Mouse (Mus musculus): ENCODE measurements around the gene Mrpl51. TPM values are rescaled to one million over a fixed set of nuclear protein-coding genes. Genes with fewer than 3 reads are reported as not detected.

The Mrpl51 gene
- polyA plus RNA-seq, 1 experiment from 2014 or later, result 205 TPM

- ATAC-seq (ENCODE audit: low read depth), result no peak
- no peak for DNase-seq (ENCODE audit: low spot score)
- Histone ChIP-seq H3K4me3 (ENCODE audit: low read depth, low read length) (peak overlapping the region; percentile 51), H3K36me3 (ENCODE audit: control insufficient read depth, insufficient read depth, low read length) (peaks cover 41% of the 10 kb centered on the region), H3K27ac (replicated peaks; ENCODE audit: low read depth, low read length) (peak overlapping the region; percentile 97; the same call in 1 of the 2 replicates), H3K9me3 (ENCODE audit: control insufficient read depth, low read length) (no peaks in the 10 kb centered on the region), H3K9ac (ENCODE audit: low read depth, low read length) (peak overlapping the region; percentile 75), H3K27me3 (replicated peaks; ENCODE audit: control insufficient read depth, insufficient read depth, low read length) (no peaks in the 10 kb centered on the region), H3K4me1 (ENCODE audit: control insufficient read depth, insufficient read depth, low read length) (peaks cover 9% of the 10 kb centered on the region), H3K4me2 (ENCODE audit: low read depth, low read length) (peak overlapping the region; percentile 95)
- WGBS, result 34% methylated on average over 5 of the region's 5 CpGs
These were observed 1.2 kb downstream of the Mrpl51 start for GRCm38 (mm10) chr6:125192841-125193240.

GRCm38 (mm10) chr6:125193390-125193789 is 1.8 kb downstream of the Mrpl51 start:
- no peaks in the 10 kb centered on the region for H3K27me3 ChIP-seq (replicated peaks; ENCODE audit: control insufficient read depth, insufficient read depth, low read length)
- peak overlapping the region; percentile 0; the same call in 1 of the 2 replicates for H3K4me3 ChIP-seq (ENCODE audit: low read depth, low read length)
- H3K9me3 ChIP-seq (ENCODE audit: control insufficient read depth, low read length), result no peaks in the 10 kb centered on the region
- H3K36me3 ChIP-seq (ENCODE audit: control insufficient read depth, insufficient read depth, low read length), result peaks cover 36% of the 10 kb centered on the region
- H3K4me2 ChIP-seq (ENCODE audit: low read depth, low read length), result peak overlapping the region; percentile 95
- H3K4me1 ChIP-seq (ENCODE audit: control insufficient read depth, insufficient read depth, low read length), result peaks cover 9% of the 10 kb centered on the region
- no peak overlapping the region for H3K27ac ChIP-seq (replicated peaks; ENCODE audit: low read depth, low read length)
- no peak overlapping the region for H3K9ac ChIP-seq (ENCODE audit: low read depth, low read length)
- 54% methylated on average over 7 of the region's 7 CpGs for WGBS
- ATAC-seq (ENCODE audit: low read depth) (no peak), DNase-seq (ENCODE audit: low spot score) (no peak)

GRCm38 (mm10) chr6:125195541-125196075 is 4.0 kb downstream of the Mrpl51 start:
- H3K4me3 ChIP-seq (ENCODE audit: low read depth, low read length), result no peak overlapping the region
- no peaks in the 10 kb centered on the region for H3K27me3 ChIP-seq (replicated peaks; ENCODE audit: control insufficient read depth, insufficient read depth, low read length)
- H3K4me2 ChIP-seq (ENCODE audit: low read depth, low read length), result no peak overlapping the region
- H3K9me3 ChIP-seq (ENCODE audit: control insufficient read depth, low read length), result no peaks in the 10 kb centered on the region
- peaks cover 22% of the 10 kb centered on the region for H3K36me3 ChIP-seq (ENCODE audit: control insufficient read depth, insufficient read depth, low read length)
- WGBS, result 31% methylated on average over 1 of the region's 1 CpGs
- DNase-seq (ENCODE audit: low spot score) (no peak), ATAC-seq (ENCODE audit: low read depth) (no peak)
- peaks cover 9% of the 10 kb centered on the region for H3K4me1 ChIP-seq (ENCODE audit: control insufficient read depth, insufficient read depth, low read length)
- no peak overlapping the region for H3K27ac ChIP-seq (replicated peaks; ENCODE audit: low read depth, low read length)
- no peak overlapping the region for H3K9ac ChIP-seq (ENCODE audit: low read depth, low read length)

GRCm38 (mm10) chr6:125196301-125196700 is 4.7 kb downstream of the Mrpl51 start:
- Histone ChIP-seq H3K9ac (ENCODE audit: low read depth, low read length) (no peak overlapping the region), H3K4me1 (ENCODE audit: control insufficient read depth, insufficient read depth, low read length) (peaks cover 6% of the 10 kb centered on the region), H3K4me2 (ENCODE audit: low read depth, low read length) (no peak overlapping the region), H3K36me3 (ENCODE audit: control insufficient read depth, insufficient read depth, low read length) (peaks cover 22% of the 10 kb centered on the region), H3K4me3 (ENCODE audit: low read depth, low read length) (no peak overlapping the region), H3K27ac (replicated peaks; ENCODE audit: low read depth, low read length) (no peak overlapping the region), H3K27me3 (replicated peaks; ENCODE audit: control insufficient read depth, insufficient read depth, low read length) (no peaks in the 10 kb centered on the region), H3K9me3 (ENCODE audit: control insufficient read depth, low read length) (no peaks in the 10 kb centered on the region)
- ATAC-seq (ENCODE audit: low read depth) (no peak), DNase-seq (ENCODE audit: low spot score) (peak; percentile 40)
- 46% methylated on average over 3 of the region's 3 CpGs for WGBS

GRCm38 (mm10) chr6:125197166-125197565 is 5.6 kb downstream of the Mrpl51 start:
- H3K27me3 ChIP-seq (replicated peaks; ENCODE audit: control insufficient read depth, insufficient read depth, low read length), result no peaks in the 10 kb centered on the region
- no peaks in the 10 kb centered on the region for H3K9me3 ChIP-seq (ENCODE audit: control insufficient read depth, low read length)
- no peak overlapping the region; the same call in 1 of the 2 replicates for H3K27ac ChIP-seq (replicated peaks; ENCODE audit: low read depth, low read length)
- no peak overlapping the region for H3K4me2 ChIP-seq (ENCODE audit: low read depth, low read length)
- no peak overlapping the region for H3K9ac ChIP-seq (ENCODE audit: low read depth, low read length)
- H3K4me3 ChIP-seq (ENCODE audit: low read depth, low read length), result no peak overlapping the region
- H3K36me3 ChIP-seq (ENCODE audit: control insufficient read depth, insufficient read depth, low read length), result peaks cover 22% of the 10 kb centered on the region
- DNase-seq (ENCODE audit: low spot score) (no peak), ATAC-seq (ENCODE audit: low read depth) (no peak)
- peaks cover 6% of the 10 kb centered on the region for H3K4me1 ChIP-seq (ENCODE audit: control insufficient read depth, insufficient read depth, low read length)
- 68% methylated on average over 5 of the region's 5 CpGs for WGBS

GRCm38 (mm10) chr6:125210436-125210835 is 18.8 kb downstream of the Mrpl51 start:
- no peaks in the 10 kb centered on the region for H3K36me3 ChIP-seq (ENCODE audit: control insufficient read depth, insufficient read depth, low read length)
- DNase-seq (ENCODE audit: low spot score) (no peak), ATAC-seq (ENCODE audit: low read depth) (no peak)
- H3K9me3 ChIP-seq (ENCODE audit: control insufficient read depth, low read length), result no peaks in the 10 kb centered on the region
- no peak overlapping the region for H3K4me2 ChIP-seq (ENCODE audit: low read depth, low read length)
- no peak overlapping the region for H3K27ac ChIP-seq (replicated peaks; ENCODE audit: low read depth, low read length)
- no peak overlapping the region for H3K4me3 ChIP-seq (ENCODE audit: low read depth, low read length)
- 89% methylated on average over 1 of the region's 1 CpGs for WGBS
- no peaks in the 10 kb centered on the region for H3K4me1 ChIP-seq (ENCODE audit: control insufficient read depth, insufficient read depth, low read length)
- H3K27me3 ChIP-seq (replicated peaks; ENCODE audit: control insufficient read depth, insufficient read depth, low read length), result peaks cover 14% of the 10 kb centered on the region; the same call in 1 of the 2 replicates
- H3K9ac ChIP-seq (ENCODE audit: low read depth, low read length), result no peak overlapping the region

- H3K9me3 ChIP-seq (ENCODE audit: control insufficient read depth, low read length), result no peaks in the 10 kb centered on the region
- no peak for ATAC-seq (ENCODE audit: low read depth)
- H3K4me1 ChIP-seq (ENCODE audit: control insufficient read depth, insufficient read depth, low read length), result no peaks in the 10 kb centered on the region
- no peak overlapping the region for H3K4me2 ChIP-seq (ENCODE audit: low read depth, low read length)
- peaks cover 20% of the 10 kb centered on the region; the same call in 1 of the 2 replicates for H3K27me3 ChIP-seq (replicated peaks; ENCODE audit: control insufficient read depth, insufficient read depth, low read length)
- no peak overlapping the region for H3K4me3 ChIP-seq (ENCODE audit: low read depth, low read length)
- no peak overlapping the region for H3K27ac ChIP-seq (replicated peaks; ENCODE audit: low read depth, low read length)
- H3K36me3 ChIP-seq (ENCODE audit: control insufficient read depth, insufficient read depth, low read length), result no peaks in the 10 kb centered on the region
- WGBS, result 33% methylated on average over 2 of the region's 2 CpGs
- no peak for DNase-seq (ENCODE audit: low spot score)
- no peak overlapping the region for H3K9ac ChIP-seq (ENCODE audit: low read depth, low read length)
These were observed 21.0 kb downstream of the Mrpl51 start for GRCm38 (mm10) chr6:125212621-125213020.

- H3K9me3 ChIP-seq (ENCODE audit: control insufficient read depth, low read length), result no peaks in the 10 kb centered on the region
- no peak overlapping the region for H3K4me3 ChIP-seq (ENCODE audit: low read depth, low read length)
- H3K9ac ChIP-seq (ENCODE audit: low read depth, low read length), result no peak overlapping the region
- peaks cover 20% of the 10 kb centered on the region; the same call in 1 of the 2 replicates for H3K27me3 ChIP-seq (replicated peaks; ENCODE audit: control insufficient read depth, insufficient read depth, low read length)
- H3K36me3 ChIP-seq (ENCODE audit: control insufficient read depth, insufficient read depth, low read length), result no peaks in the 10 kb centered on the region
- DNase-seq (ENCODE audit: low spot score) (no peak), ATAC-seq (ENCODE audit: low read depth) (no peak)
- H3K27ac ChIP-seq (replicated peaks; ENCODE audit: low read depth, low read length), result no peak overlapping the region
- no peaks in the 10 kb centered on the region for H3K4me1 ChIP-seq (ENCODE audit: control insufficient read depth, insufficient read depth, low read length)
- 69% methylated on average over 6 of the region's 6 CpGs for WGBS
- no peak overlapping the region for H3K4me2 ChIP-seq (ENCODE audit: low read depth, low read length)
These were observed 21.5 kb downstream of the Mrpl51 start for GRCm38 (mm10) chr6:125213129-125213528.

- Histone ChIP-seq H3K4me3 (ENCODE audit: low read depth, low read length) (no peak overlapping the region), H3K27ac (replicated peaks; ENCODE audit: low read depth, low read length) (no peak overlapping the region), H3K4me1 (ENCODE audit: control insufficient read depth, insufficient read depth, low read length) (no peaks in the 10 kb centered on the region), H3K9ac (ENCODE audit: low read depth, low read length) (no peak overlapping the region), H3K4me2 (ENCODE audit: low read depth, low read length) (no peak overlapping the region), H3K36me3 (ENCODE audit: control insufficient read depth, insufficient read depth, low read length) (no peaks in the 10 kb centered on the region), H3K27me3 (replicated peaks; ENCODE audit: control insufficient read depth, insufficient read depth, low read length) (peaks cover 20% of the 10 kb centered on the region; the same call in 1 of the 2 replicates), H3K9me3 (ENCODE audit: control insufficient read depth, low read length) (no peaks in the 10 kb centered on the region)
- DNase-seq (ENCODE audit: low spot score), result no peak
- WGBS, result 75% methylated on average over 6 of the region's 6 CpGs
- no peak for ATAC-seq (ENCODE audit: low read depth)
These were observed 22.1 kb downstream of the Mrpl51 start for GRCm38 (mm10) chr6:125213715-125214114.

Measured in embryonic facial prominence, embryonic 14.5 days (tissue).